Mouse (Mus musculus) urinary bladder, adult 2 months (tissue): ENCODE data around the gene Fgf2. TPM values are rescaled to one million over a fixed set of nuclear protein-coding genes. Genes with fewer than 3 reads are reported as not detected.

Experiments used
- DNase-seq: peaks from one replicate; pipeline ENCODE4 v3.0.0; 2022; ENCODE audit warnings: low spot score
- polyA plus RNA-seq: library from polyadenylated mRNA; depleted of rRNA; stranded (reverse); fragments of >200 nt; gene quantifications from 2 replicates; pipeline ENCODE4 v1.2.3, GENCODE M21; 2012; rRNA removed

The Fgf2 gene
- polyA plus RNA-seq, 1 experiment = 6.1 TPM

DNA sequence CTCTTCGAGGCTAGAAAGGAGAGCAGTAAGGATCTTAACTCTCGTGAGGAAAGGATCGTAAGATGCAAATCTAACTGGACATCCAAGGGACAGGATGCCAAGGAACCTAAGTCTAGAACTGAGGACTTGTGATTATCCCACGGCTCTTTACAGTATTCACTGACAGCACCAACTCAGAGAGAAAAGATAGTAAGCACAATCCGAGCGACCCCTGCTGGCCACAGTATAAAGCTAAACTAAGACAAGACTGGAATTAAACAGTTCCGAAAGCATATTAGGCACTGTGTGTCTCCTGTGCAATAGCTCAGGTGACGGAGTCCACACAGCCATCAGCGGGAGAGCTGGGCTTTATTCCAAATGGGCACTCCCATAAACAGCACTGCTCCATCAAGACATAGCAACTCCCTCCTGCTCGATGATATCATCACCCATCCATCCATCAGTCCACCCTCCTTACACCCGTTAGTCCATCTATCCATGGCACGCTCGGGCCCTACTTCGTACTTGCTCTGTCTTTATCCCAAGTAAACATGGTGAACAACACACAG is 66.3 kb downstream of the Fgf2 start:
- no peak for DNase-seq

- no peak for DNase-seq
Measured at GRCm38 (mm10) chr3:37418341-37418740, 70.2 kb downstream of the Fgf2 start.

GRCm38 (mm10) chr3:37418961-37419457 is 70.9 kb downstream of the Fgf2 start:
- peak; percentile 83 for DNase-seq

GRCm38 (mm10) chr3:37419458-37419991 is 71.4 kb downstream of the Fgf2 start, which contains the start of gene Spata5:
Spata5 (plus strand) TSS chr3:37419896.
- DNase-seq = peak; percentile 80

DNA sequence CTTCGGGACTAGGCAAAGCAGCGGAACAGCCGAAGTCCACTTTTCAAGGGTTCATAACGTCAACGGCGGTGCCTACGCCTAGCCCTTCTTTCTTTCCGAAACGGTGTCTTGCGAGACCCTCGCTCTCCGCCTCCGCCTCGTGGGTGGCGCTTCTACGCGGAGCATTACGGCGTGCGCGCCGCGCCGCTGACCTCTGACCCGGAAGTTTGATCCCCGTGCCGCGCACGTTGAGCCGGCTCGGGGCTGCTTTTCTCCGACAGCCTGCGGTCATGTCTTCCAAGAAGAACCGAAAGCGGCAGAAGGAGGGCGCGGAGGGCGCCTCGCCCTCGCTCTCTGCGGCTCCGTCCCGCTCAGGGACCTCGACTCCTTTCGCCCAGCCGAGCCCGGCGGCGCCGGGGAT is 71.9 kb downstream of the Fgf2 start, which contains the start of gene Nudt6:
Gene Nudt6, minus strand, starts transcription at position 140 of the 400 bp plus-strand sequence.
- peak; percentile 91 for DNase-seq

- no peak for DNase-seq
Measured at GRCm38 (mm10) chr3:37420641-37421040, 72.5 kb downstream of the Fgf2 start.

DNA sequence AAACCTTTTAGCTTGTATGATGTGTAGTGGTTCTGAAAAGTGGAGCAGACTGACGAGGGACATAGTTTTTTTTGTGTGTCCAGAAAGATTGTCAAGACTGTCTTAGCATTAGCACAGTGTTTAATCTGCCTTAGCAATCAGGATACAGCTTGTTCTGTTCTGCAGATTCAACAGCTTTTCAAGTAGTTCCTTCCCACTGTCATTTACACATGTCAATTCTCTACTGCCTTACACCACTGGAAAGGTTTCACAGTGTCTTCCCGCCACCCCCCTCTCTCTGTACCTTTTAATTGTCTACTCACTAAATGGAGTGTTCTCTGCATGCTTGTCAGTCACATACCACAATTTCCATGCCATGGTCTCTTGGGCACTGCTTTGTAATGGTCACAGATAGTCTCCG is 73.0 kb downstream of the Fgf2 start:
- DNase-seq = no peak

GRCm38 (mm10) chr3:37426069-37426468 is 77.9 kb downstream of the Fgf2 start:
- no peak for DNase-seq

DNA sequence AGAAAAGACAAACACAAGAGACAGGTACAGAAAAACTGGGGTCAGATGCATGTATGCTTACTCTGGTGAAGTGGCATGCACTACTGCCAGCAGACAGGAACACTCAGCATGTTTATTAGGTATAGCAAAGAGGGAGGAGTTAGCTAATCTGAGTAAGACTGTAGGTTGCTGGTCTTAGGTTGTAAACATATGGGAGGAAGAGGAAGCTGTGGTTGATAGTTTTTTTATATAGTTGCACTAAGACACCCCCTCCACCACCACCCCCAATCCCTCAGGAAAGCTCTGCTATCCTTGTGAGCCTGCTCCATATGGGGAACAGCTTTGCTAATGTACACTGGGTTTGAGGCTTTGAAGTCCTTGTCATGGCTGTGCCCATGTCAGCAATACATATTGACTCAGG is 82.2 kb downstream of the Fgf2 start:
- DNase-seq = no peak

- DNase-seq = no peak
Measured at GRCm38 (mm10) chr3:37439770-37440169, 91.6 kb downstream of the Fgf2 start.

- DNase-seq = no peak
Measured at GRCm38 (mm10) chr3:37443409-37443808, 95.3 kb downstream of the Fgf2 start.

- DNase-seq = no peak
Measured at GRCm38 (mm10) chr3:37455992-37456391, 107.8 kb downstream of the Fgf2 start.

Other genes starting within 250 kb of the Fgf2 start
- 0.19 and 0.43 TPM in 2 replicates for gene Il2, start 222.4 kb upstream of the Fgf2 start, polyA plus RNA-seq
- gene Il21, start 115.7 kb upstream of the Fgf2 start, polyA plus RNA-seq = not detected in 2 replicates
- 2.2 and 2.6 TPM in 2 replicates for gene Bbs12, start 35.8 kb upstream of the Fgf2 start, polyA plus RNA-seq
- gene Cetn4, start 35.6 kb upstream of the Fgf2 start, polyA plus RNA-seq = 3.2 and 4.4 TPM in 2 replicates
- 6.2 and 8.1 TPM in 2 replicates for gene Spata5, start 71.5 kb downstream of the Fgf2 start, polyA plus RNA-seq
- 12.8 and 13.4 TPM in 2 replicates for gene Nudt6, start 71.9 kb downstream of the Fgf2 start, polyA plus RNA-seq